Mouse (Mus musculus) lung, postnatal 0 days (tissue): ENCODE measurements at regions not wholly inside any gene's neighbourhood (a gene's known extent, or its start where the extent isn't known, plus 50 kb on each side); places are given as distances from the start of the nearest gene placed in this dataset.

Experiments used
- ATAC-seq: fragments of 200-750 bp; cut with Nextera tagmentation; 2 replicates; pipeline ENCODE4 v1.8.0; 2017; ENCODE audit warnings: moderate library complexity
- DNase-seq: peaks from one replicate; pipeline ENCODE4 v3.0.0-alpha.2; 2016; ENCODE audit warnings: low spot score
- H3K27ac ChIP-seq: fragments of 300-500 bp; sonication (generic); 2 replicates; pipeline ENCODE4 v1.5.1; 2014; ENCODE audit warnings: antibody characterized with exemption, mild to moderate bottlenecking, low read length, mixed read lengths
- H3K27me3 ChIP-seq: fragments of 300-500 bp; sonication (generic); replicated peaks from 2 replicates; pipeline ENCODE4 v1.6.1; 2014; ENCODE audit warnings: low read length, mixed read lengths; ENCODE audit not compliant: insufficient read depth
- H3K36me3 ChIP-seq: fragments of 300-500 bp; sonication (generic); 2 replicates; pipeline ENCODE4 v1.6.1; 2014; ENCODE audit warnings: low read length, mixed read lengths; ENCODE audit not compliant: insufficient read depth
- H3K4me1 ChIP-seq: fragments of 300-500 bp; sonication (generic); 2 replicates; pipeline ENCODE4 v1.6.1; 2014; ENCODE audit warnings: antibody characterized with exemption, low read depth, low read length, mixed read lengths; ENCODE audit not compliant: insufficient read depth
- H3K4me2 ChIP-seq: fragments of 300-500 bp; sonication (generic); replicated peaks from 2 replicates; pipeline ENCODE4 v1.6.1; 2014; ENCODE audit warnings: low read depth, mild to moderate bottlenecking, low read length, moderate library complexity, mixed read lengths
- H3K4me3 ChIP-seq: fragments of 300-500 bp; sonication (generic); 2 replicates; pipeline ENCODE4 v1.5.1; 2014; ENCODE audit warnings: low read depth, low read length
- H3K9ac ChIP-seq: fragments of 300-500 bp; sonication (generic); replicated peaks from 2 replicates; pipeline ENCODE4 v1.6.1; 2014; ENCODE audit warnings: low read depth, mild to moderate bottlenecking
- H3K9me3 ChIP-seq: fragments of 300-500 bp; sonication (generic); 2 replicates; pipeline ENCODE4 v1.6.1; 2016; ENCODE audit warnings: low read length, mixed read lengths
- CTCF ChIP-seq: IDR thresholded peaks from 2 replicates; pipeline ENCODE4 v1.5.1; 2016; ENCODE audit warnings: antibody characterized with exemption, mild to moderate bottlenecking
- EP300 ChIP-seq: IDR thresholded peaks from 2 replicates; pipeline ENCODE4 v1.6.1; 2016; ENCODE audit warnings: antibody characterized with exemption, mild to moderate bottlenecking, control low read depth
- WGBS: fragments of 180-500 bp; shearing (Covaris S2); extraction: QIAGEN DNeasy Blood & Tissue Kit; methylation state at CpG from one replicate; pipeline ENCODE4 v1.1.7; 2014; 5-methylcytosine and 5-hydroxymethylcytosine counted together

- DNase-seq (peak; percentile 36), ATAC-seq (no peak)
- Histone ChIP-seq H3K9ac (no peak overlapping the region), H3K4me3 (no peak overlapping the region), H3K27me3 (no peaks in the 10 kb centered on the region), H3K9me3 (no peaks in the 10 kb centered on the region), H3K27ac (no peak overlapping the region), H3K36me3 (no peaks in the 10 kb centered on the region), H3K4me2 (no peak overlapping the region), H3K4me1 (no peaks in the 10 kb centered on the region)
- no peak for TF ChIP-seq EP300
- 82% methylated on average over 1 of the region's 1 CpGs for WGBS
These were observed 65.4 kb upstream of the Ghr start for GRCm38 (mm10) chr15:3648741-3649140.

DNA sequence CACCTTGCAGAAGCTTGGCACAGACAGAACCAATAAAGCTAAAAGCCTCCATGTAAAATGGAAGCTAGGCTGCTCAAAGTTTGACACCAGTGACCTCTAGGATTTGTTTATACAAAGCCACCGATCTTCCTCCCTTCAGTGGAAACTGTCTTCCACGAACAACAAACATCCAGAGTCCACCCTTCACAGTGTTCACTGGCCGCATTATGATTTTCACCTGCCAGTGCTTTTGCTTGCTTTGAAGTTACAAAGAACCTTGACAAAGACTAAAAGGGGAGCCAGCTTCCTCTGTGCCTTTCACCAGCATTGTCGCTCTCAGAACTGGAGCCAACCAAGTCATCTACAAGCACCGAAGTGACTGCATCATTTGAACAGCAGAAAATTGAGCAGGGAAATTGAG is 56.8 kb upstream of the Ghr start:
- no peaks in the 10 kb centered on the region for H3K4me1 ChIP-seq
- H3K9me3 ChIP-seq = no peaks in the 10 kb centered on the region
- no peak overlapping the region for H3K4me2 ChIP-seq
- DNase-seq (no peak), ATAC-seq (no peak)
- H3K27me3 ChIP-seq = no peaks in the 10 kb centered on the region
- no peak overlapping the region for H3K4me3 ChIP-seq
- H3K27ac ChIP-seq = no peak overlapping the region
- WGBS = 52% methylated on average over 5 of the region's 5 CpGs
- no peaks in the 10 kb centered on the region for H3K36me3 ChIP-seq
- no peak overlapping the region for H3K9ac ChIP-seq
- TF ChIP-seq EP300 (no peak), CTCF (no peak)
